Mouse (Mus musculus): ENCODE results near the gene Ankrd17. TPM values are rescaled to one million over a fixed set of nuclear protein-coding genes. Genes with fewer than 3 reads are reported as not detected.
"Not testable (repeated sequence)": the region's sequence is repeated elsewhere in the genome, so short reads cannot be mapped to it uniquely, and the experiment has no call there.

Gene Ankrd17
- polyA plus RNA-seq, 1 experiment from 2014 or later = 37.9 TPM

DNA sequence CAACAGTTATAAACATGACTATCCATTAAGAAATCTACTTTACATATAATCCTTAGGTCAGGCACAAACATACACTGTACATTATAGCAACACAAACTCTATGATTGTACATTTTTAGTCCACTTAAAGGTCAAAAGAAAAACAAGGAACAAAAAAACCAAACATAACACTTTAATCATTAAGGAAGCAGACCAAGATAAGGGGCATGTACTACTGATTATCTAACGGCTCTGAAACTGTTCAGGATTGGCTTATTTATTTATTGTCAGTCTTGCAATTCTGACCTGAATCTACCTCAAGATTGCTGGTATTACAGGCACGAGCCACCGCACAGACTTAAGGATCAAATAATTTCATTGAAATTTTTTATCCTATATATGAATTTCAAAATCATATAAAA lies 87.0 kb downstream of the Ankrd17 start:
- 92% methylated on average over 3 of the region's 3 CpGs for WGBS

DNA sequence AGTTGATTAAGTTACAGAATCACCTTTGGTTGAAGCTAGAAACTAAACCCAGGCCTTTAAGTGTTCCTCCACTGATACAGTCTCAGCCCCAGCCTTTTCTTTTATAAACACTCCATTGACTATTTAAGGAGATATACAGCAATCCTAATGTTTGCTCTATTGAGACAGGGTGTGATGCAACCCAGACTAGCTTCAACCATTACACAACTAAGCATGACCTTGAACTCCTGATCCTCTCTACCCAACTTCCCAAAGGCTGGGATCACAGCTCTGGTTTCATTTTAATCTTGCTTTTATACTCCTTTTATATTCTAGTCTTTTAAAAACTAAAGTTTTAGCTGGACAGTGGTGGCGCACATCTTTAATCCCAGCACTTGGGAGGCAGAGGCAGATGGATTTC lies 88.9 kb downstream of the Ankrd17 start:
- ATAC-seq (ENCODE audit: low FRiP score) = no peak
- H3K9me3 ChIP-seq (ENCODE audit: control insufficient read depth, low read length) = no peaks in the 10 kb centered on the region
- WGBS = 95% methylated on average over 1 of the region's 1 CpGs

More for the DNA sequence above, 87.0 kb downstream of the Ankrd17 start:
- ATAC-seq (ENCODE audit: low FRiP score) = no peak
- H3K36me3 ChIP-seq (replicated peaks; ENCODE audit: control insufficient read depth, insufficient read depth) = peaks cover 59% of the 10 kb centered on the region
- no peaks in the 10 kb centered on the region for H3K9me3 ChIP-seq (ENCODE audit: control insufficient read depth, low read length)
- H3K27me3 ChIP-seq (ENCODE audit: control insufficient read depth, insufficient read depth, low read length) = no peaks in the 10 kb centered on the region
- H3K4me2 ChIP-seq (replicated peaks) = no peak overlapping the region
- no peak for DNase-seq (ENCODE audit: low spot score)
- no peak overlapping the region for H3K27ac ChIP-seq
- H3K4me1 ChIP-seq (replicated peaks; ENCODE audit: control insufficient read depth, insufficient read depth, low read length) = no peaks in the 10 kb centered on the region
- H3K9ac ChIP-seq = no peak overlapping the region
- H3K4me3 ChIP-seq (replicated peaks; ENCODE audit: low read length) = no peak overlapping the region

DNA sequence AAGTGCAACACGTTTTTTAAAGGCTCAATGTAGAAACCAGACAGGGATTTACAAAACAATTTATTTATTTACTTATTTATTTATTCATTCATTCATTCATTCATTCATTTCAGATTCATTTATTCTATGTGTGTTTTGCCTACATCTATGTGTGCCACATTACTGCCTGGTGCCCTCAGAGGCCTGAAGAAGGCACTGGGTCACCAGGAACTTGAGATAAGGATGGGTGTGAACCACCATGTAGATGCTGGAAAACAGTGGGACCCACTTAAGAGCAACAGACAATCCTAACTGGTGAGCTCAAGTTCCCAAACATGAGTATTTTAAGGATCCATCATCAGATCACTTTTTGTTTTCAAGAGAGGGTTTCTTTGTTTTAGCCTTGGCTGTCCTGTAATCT lies 91.6 kb downstream of the Ankrd17 start:
- no peaks in the 10 kb centered on the region for H3K9me3 ChIP-seq (ENCODE audit: control insufficient read depth, low read length)
- ATAC-seq (ENCODE audit: low FRiP score) (no peak), DNase-seq (ENCODE audit: low spot score) (no peak)
- no peak overlapping the region for H3K4me2 ChIP-seq (replicated peaks)
- 91% methylated on average over 1 of the region's 1 CpGs for WGBS
- no peak overlapping the region for H3K9ac ChIP-seq
- H3K27me3 ChIP-seq (ENCODE audit: control insufficient read depth, insufficient read depth, low read length) = no peaks in the 10 kb centered on the region
- H3K4me1 ChIP-seq (replicated peaks; ENCODE audit: control insufficient read depth, insufficient read depth, low read length) = no peaks in the 10 kb centered on the region
- H3K36me3 ChIP-seq (replicated peaks; ENCODE audit: control insufficient read depth, insufficient read depth) = peaks cover 56% of the 10 kb centered on the region
- H3K4me3 ChIP-seq (replicated peaks; ENCODE audit: low read length) = no peak overlapping the region
- no peak overlapping the region for H3K27ac ChIP-seq

More for the DNA sequence above, 88.9 kb downstream of the Ankrd17 start:
- no peaks in the 10 kb centered on the region for H3K4me1 ChIP-seq (replicated peaks; ENCODE audit: control insufficient read depth, insufficient read depth, low read length)
- H3K36me3 ChIP-seq (replicated peaks; ENCODE audit: control insufficient read depth, insufficient read depth) = peaks cover 51% of the 10 kb centered on the region
- H3K4me2 ChIP-seq (replicated peaks) = no peak overlapping the region
- H3K9ac ChIP-seq = no peak overlapping the region
- DNase-seq (ENCODE audit: low spot score) = no peak
- H3K27ac ChIP-seq = no peak overlapping the region
- H3K4me3 ChIP-seq (replicated peaks; ENCODE audit: low read length) = no peak overlapping the region
- H3K27me3 ChIP-seq (ENCODE audit: control insufficient read depth, insufficient read depth, low read length) = no peaks in the 10 kb centered on the region

DNA sequence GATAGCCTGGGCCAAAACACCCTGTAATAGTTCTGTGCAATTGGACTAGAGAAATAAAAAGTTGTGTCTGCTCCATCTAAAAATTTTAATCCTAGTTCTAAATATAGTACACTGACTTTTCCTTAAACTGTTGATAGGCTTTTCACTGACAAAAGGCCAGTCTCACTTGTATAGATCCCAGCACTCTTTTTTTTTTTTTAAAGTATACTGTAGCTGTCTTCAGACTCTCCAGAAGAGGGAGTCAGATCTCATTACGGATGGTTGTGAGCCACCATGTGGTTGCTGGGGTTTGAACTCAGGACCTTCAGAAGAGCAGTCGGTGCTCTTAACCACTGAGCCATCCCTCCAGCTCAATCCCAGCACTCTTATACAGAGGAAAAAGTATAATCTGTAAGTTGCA lies 104.1 kb downstream of the Ankrd17 start:
- H3K36me3 ChIP-seq (replicated peaks; ENCODE audit: control insufficient read depth, insufficient read depth) = peaks cover 89% of the 10 kb centered on the region
- not testable (repeated sequence) for DNase-seq (ENCODE audit: low spot score); H3K9me3 ChIP-seq (ENCODE audit: control insufficient read depth, low read length); ATAC-seq (ENCODE audit: low FRiP score); H3K9ac ChIP-seq; H3K4me2 ChIP-seq (replicated peaks); H3K4me1 ChIP-seq (replicated peaks; ENCODE audit: control insufficient read depth, insufficient read depth, low read length); H3K27ac ChIP-seq; H3K4me3 ChIP-seq (replicated peaks; ENCODE audit: low read length); H3K27me3 ChIP-seq (ENCODE audit: control insufficient read depth, insufficient read depth, low read length)
- 86% methylated on average over 2 of the region's 2 CpGs for WGBS

DNA sequence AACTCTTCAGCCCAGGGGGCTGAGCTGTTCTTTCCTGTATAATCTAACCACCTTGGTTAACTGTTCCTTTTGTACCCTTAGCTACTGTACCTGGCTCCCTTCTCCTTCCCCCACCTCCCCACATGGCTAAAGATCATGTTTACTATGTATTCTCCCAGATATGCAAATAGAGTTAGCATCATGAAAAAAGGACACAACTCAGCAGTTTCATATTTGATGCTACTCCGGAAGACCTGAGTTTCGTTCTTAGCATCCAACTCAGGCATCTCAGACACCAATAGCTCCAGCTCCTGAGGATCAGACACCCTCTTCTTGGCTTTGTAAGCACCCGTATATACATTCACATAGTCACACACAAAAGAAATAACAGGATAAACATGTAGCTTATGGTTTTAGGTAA lies 109.4 kb downstream of the Ankrd17 start:
- Histone ChIP-seq H3K36me3 (replicated peaks; ENCODE audit: control insufficient read depth, insufficient read depth) (peaks cover 99% of the 10 kb centered on the region), H3K4me1 (replicated peaks; ENCODE audit: control insufficient read depth, insufficient read depth, low read length) (no peaks in the 10 kb centered on the region), H3K9ac (no peak overlapping the region), H3K27ac (no peak overlapping the region), H3K9me3 (ENCODE audit: control insufficient read depth, low read length) (no peaks in the 10 kb centered on the region), H3K4me3 (replicated peaks; ENCODE audit: low read length) (no peak overlapping the region), H3K27me3 (ENCODE audit: control insufficient read depth, insufficient read depth, low read length) (no peaks in the 10 kb centered on the region), H3K4me2 (replicated peaks) (no peak overlapping the region)
- ATAC-seq (ENCODE audit: low FRiP score) = no peak
- 99% methylated on average over 3 of the region's 3 CpGs for WGBS
- no peak for DNase-seq (ENCODE audit: low spot score)

DNA sequence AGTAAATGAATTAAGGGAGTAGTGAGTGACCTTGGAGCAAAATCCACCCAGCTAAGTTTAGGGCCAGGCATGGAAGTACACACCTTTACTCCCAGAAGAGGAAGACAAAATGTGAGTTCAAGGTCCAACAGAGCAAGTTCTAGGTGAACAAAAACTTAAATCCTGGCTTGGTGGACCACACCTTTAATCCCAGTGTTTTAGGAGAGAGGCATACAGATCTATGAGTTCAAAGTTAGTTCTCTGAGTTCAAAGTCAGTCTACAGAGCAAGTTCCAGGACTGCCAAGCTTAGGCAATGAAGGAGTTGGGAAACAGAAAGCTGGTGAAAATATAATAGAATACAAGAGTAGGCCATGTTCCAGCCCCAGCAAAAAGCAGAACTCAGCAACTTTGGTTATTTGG lies 118.9 kb downstream of the Ankrd17 start:
- DNase-seq (ENCODE audit: low spot score) = no peak
- no peak overlapping the region for H3K27ac ChIP-seq
- ATAC-seq (ENCODE audit: low FRiP score) = no peak
- no peak overlapping the region for H3K4me3 ChIP-seq (replicated peaks; ENCODE audit: low read length)
- H3K4me1 ChIP-seq (replicated peaks; ENCODE audit: control insufficient read depth, insufficient read depth, low read length) = no peaks in the 10 kb centered on the region
- H3K36me3 ChIP-seq (replicated peaks; ENCODE audit: control insufficient read depth, insufficient read depth) = peaks cover 91% of the 10 kb centered on the region
- no peak overlapping the region for H3K4me2 ChIP-seq (replicated peaks)
- no peak overlapping the region for H3K9ac ChIP-seq
- no peaks in the 10 kb centered on the region for H3K27me3 ChIP-seq (ENCODE audit: control insufficient read depth, insufficient read depth, low read length)
- no peaks in the 10 kb centered on the region for H3K9me3 ChIP-seq (ENCODE audit: control insufficient read depth, low read length)

DNA sequence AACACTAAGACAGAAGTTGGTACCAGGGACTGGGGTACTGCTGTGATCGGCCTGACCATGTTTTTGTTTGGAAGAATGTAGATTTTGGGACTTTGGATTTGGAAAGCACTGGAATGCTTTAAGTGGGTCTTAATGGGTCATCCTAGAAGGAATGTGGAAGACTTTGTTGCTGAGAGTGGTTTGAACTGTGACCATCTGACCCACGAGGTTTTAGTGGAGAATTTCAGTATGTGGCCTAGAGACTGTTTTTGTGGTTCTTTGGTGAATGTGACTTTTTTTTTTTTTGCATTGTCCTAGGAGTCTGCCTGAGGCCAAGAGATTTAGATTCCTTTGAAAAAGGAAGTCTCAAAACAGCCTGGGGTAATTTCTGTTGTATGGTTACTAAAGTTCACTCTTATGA lies 119.4 kb downstream of the Ankrd17 start:
- DNase-seq (ENCODE audit: low spot score) (no peak), ATAC-seq (ENCODE audit: low FRiP score) (no peak)
- H3K4me2 ChIP-seq (replicated peaks) = no peak overlapping the region
- WGBS = 83% methylated on average over 2 of the region's 2 CpGs
- no peak overlapping the region for H3K9ac ChIP-seq
- peaks cover 91% of the 10 kb centered on the region for H3K36me3 ChIP-seq (replicated peaks; ENCODE audit: control insufficient read depth, insufficient read depth)
- no peak overlapping the region for H3K27ac ChIP-seq
- no peaks in the 10 kb centered on the region for H3K27me3 ChIP-seq (ENCODE audit: control insufficient read depth, insufficient read depth, low read length)
- H3K9me3 ChIP-seq (ENCODE audit: control insufficient read depth, low read length) = no peaks in the 10 kb centered on the region
- no peaks in the 10 kb centered on the region for H3K4me1 ChIP-seq (replicated peaks; ENCODE audit: control insufficient read depth, insufficient read depth, low read length)
- no peak overlapping the region for H3K4me3 ChIP-seq (replicated peaks; ENCODE audit: low read length)

DNA sequence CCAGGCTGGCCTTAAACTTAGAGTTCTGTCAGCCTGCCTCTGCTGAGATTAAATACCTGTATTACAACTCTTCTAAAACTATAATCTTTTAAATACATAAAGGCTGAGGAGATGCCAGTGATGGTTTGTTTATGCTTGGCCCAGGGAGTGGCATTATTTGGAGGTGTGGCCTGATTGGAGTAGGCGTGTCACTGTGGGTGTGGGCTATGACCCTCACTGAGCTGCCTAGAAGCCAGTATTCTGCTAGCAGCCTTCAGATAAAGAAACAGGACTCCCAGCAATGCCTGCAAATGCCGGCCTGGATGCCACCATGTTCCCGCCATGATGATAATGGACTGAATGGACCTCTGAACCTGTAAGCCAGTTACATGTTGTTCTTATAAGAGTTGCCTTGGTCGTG lies 119.8 kb downstream of the Ankrd17 start:
- 92% methylated on average over 4 of the region's 4 CpGs for WGBS

DNA sequence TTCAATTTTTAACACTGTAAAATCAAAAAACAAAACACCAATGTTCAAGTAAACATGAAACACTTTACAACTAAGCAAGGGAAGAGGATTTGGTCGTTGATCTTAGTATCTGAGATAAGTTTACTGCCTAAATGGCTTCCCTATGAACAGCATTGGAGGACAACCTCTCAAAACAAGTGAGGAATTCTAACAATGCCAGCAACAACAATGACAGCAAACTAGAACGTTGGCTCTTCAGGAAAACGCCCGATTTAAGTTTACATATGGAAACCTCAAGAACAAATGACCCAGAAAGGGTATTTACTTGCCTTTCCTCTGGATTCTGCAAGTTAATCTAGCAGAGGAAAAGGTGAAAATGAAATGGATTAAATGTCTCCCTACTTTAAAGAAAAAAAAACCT lies 121.0 kb downstream of the Ankrd17 start:
- 81% methylated on average over 4 of the region's 4 CpGs for WGBS
- H3K36me3 ChIP-seq (replicated peaks; ENCODE audit: control insufficient read depth, insufficient read depth) = peaks cover 89% of the 10 kb centered on the region
- no peak overlapping the region for H3K27ac ChIP-seq
- H3K9ac ChIP-seq = no peak overlapping the region
- H3K27me3 ChIP-seq (ENCODE audit: control insufficient read depth, insufficient read depth, low read length) = no peaks in the 10 kb centered on the region
- no peak for ATAC-seq (ENCODE audit: low FRiP score)
- H3K4me1 ChIP-seq (replicated peaks; ENCODE audit: control insufficient read depth, insufficient read depth, low read length) = no peaks in the 10 kb centered on the region
- no peak overlapping the region for H3K4me3 ChIP-seq (replicated peaks; ENCODE audit: low read length)
- H3K9me3 ChIP-seq (ENCODE audit: control insufficient read depth, low read length) = no peaks in the 10 kb centered on the region
- no peak overlapping the region for H3K4me2 ChIP-seq (replicated peaks)
- DNase-seq (ENCODE audit: low spot score) = no peak

More for the DNA sequence above, 119.8 kb downstream of the Ankrd17 start:
- Histone ChIP-seq H3K27ac (no peak overlapping the region), H3K9me3 (ENCODE audit: control insufficient read depth, low read length) (no peaks in the 10 kb centered on the region), H3K4me2 (replicated peaks) (no peak overlapping the region), H3K36me3 (replicated peaks; ENCODE audit: control insufficient read depth, insufficient read depth) (peaks cover 91% of the 10 kb centered on the region), H3K4me3 (replicated peaks; ENCODE audit: low read length) (no peak overlapping the region), H3K9ac (no peak overlapping the region), H3K4me1 (replicated peaks; ENCODE audit: control insufficient read depth, insufficient read depth, low read length) (no peaks in the 10 kb centered on the region), H3K27me3 (ENCODE audit: control insufficient read depth, insufficient read depth, low read length) (no peaks in the 10 kb centered on the region)
- DNase-seq (ENCODE audit: low spot score) (no peak), ATAC-seq (ENCODE audit: low FRiP score) (no peak)

DNA sequence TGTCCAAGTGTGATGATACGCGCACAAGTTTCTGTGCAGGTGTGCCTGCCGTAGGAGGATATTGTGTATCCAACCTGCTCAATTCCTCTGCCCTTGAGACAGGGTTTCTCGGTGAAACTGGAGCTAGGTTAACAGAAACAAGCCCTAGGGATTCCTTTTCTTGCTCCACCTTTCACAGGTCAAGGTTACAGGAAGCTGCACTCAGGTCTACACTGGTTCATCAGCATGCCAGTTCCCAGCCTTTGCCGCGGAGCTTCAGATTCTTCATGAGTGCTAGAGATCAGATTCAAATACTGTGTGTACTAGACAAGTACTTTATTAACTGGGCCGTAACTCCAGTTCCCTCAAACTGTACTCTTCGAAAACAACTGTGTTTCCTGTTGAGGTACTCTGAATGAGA lies 131.2 kb downstream of the Ankrd17 start:
- H3K4me1 ChIP-seq (replicated peaks; ENCODE audit: control insufficient read depth, insufficient read depth, low read length) = no peaks in the 10 kb centered on the region
- no peak for ATAC-seq (ENCODE audit: low FRiP score)
- no peak overlapping the region for H3K9ac ChIP-seq
- WGBS = 97% methylated on average over 8 of the region's 8 CpGs
- H3K4me2 ChIP-seq (replicated peaks) = no peak overlapping the region
- H3K27ac ChIP-seq = no peak overlapping the region
- H3K27me3 ChIP-seq (ENCODE audit: control insufficient read depth, insufficient read depth, low read length) = no peaks in the 10 kb centered on the region
- H3K36me3 ChIP-seq (replicated peaks; ENCODE audit: control insufficient read depth, insufficient read depth) = peaks cover 95% of the 10 kb centered on the region
- H3K9me3 ChIP-seq (ENCODE audit: control insufficient read depth, low read length) = no peaks in the 10 kb centered on the region
- no peak for DNase-seq (ENCODE audit: low spot score)
- no peak overlapping the region for H3K4me3 ChIP-seq (replicated peaks; ENCODE audit: low read length)
